Mouse (Mus musculus) lung, embryonic 14.5 days (tissue): Measurements from ENCODE around the gene Atp8a2. TPM values are rescaled to one million over a fixed set of nuclear protein-coding genes. Genes with fewer than 3 reads are reported as not detected.
A peak's percentile ranks its signal among the peaks of the same experiment; 100 is the strongest.

Source experiments
- ATAC-seq: fragments of 200-750 bp; cut with Nextera tagmentation; 2 replicates; pipeline ENCODE4 v1.8.0; 2017; ENCODE audit warnings: mild to moderate bottlenecking, moderate TSS enrichment, moderate library complexity; ENCODE audit not compliant: insufficient read depth
- DNase-seq: peaks from one replicate; pipeline ENCODE4 v3.0.0-alpha.2; 2015
- H3K27ac ChIP-seq: fragments of 300-500 bp; sonication (generic); 2 replicates; pipeline ENCODE4 v1.5.1; 2014; ENCODE audit warnings: low read depth, mild to moderate bottlenecking, moderate library complexity
- H3K27me3 ChIP-seq: fragments of 300-500 bp; sonication (generic); 2 replicates; pipeline ENCODE4 v1.6.1; 2014; ENCODE audit warnings: low read length, control low read depth; ENCODE audit not compliant: insufficient read depth
- H3K36me3 ChIP-seq: fragments of 300-500 bp; sonication (generic); 2 replicates; pipeline ENCODE4 v1.6.1; 2014; ENCODE audit warnings: control low read depth; ENCODE audit not compliant: insufficient read depth
- H3K4me1 ChIP-seq: fragments of 300-500 bp; sonication (generic); 2 replicates; pipeline ENCODE4 v1.6.1; 2014; ENCODE audit warnings: antibody characterized with exemption, control low read depth; ENCODE audit not compliant: insufficient read depth
- H3K4me2 ChIP-seq: fragments of 300-500 bp; sonication (generic); 2 replicates; pipeline ENCODE4 v1.6.1; 2014; ENCODE audit warnings: mild to moderate bottlenecking
- H3K4me3 ChIP-seq: fragments of 300-500 bp; sonication (generic); 2 replicates; pipeline ENCODE4 v1.5.1; 2014; ENCODE audit warnings: low read depth, low read length
- H3K9ac ChIP-seq: fragments of 300-500 bp; sonication (generic); 2 replicates; pipeline ENCODE4 v1.6.1; 2014
- H3K9me3 ChIP-seq: fragments of 300-500 bp; sonication (generic); 2 replicates; pipeline ENCODE4 v1.6.1; 2016; ENCODE audit warnings: low read depth, low read length, control low read depth
- CTCF ChIP-seq: IDR thresholded peaks from 2 replicates; pipeline ENCODE4 v1.5.1; 2016; ENCODE audit warnings: antibody characterized with exemption, low read depth
- WGBS: fragments of 180-500 bp; shearing (Covaris S2); extraction: QIAGEN DNeasy Blood & Tissue Kit; methylation state at CpG from one replicate; pipeline ENCODE4 v1.1.7; 2014; 5-methylcytosine and 5-hydroxymethylcytosine counted together
- polyA plus RNA-seq: library from polyadenylated mRNA; unstranded; fragments of >200 nt; fragmentation: Nextera tagmentation; extraction: Ambion mirVana; gene quantifications from 2 replicates; pipeline ENCODE4 v1.2.1, GENCODE M21; 2014

Atp8a2 gene
- polyA plus RNA-seq, 1 experiment from 2014 or later: 0.95 TPM

- H3K27ac ChIP-seq: no peak overlapping the region
- no peak for ATAC-seq
- no peak overlapping the region for H3K9ac ChIP-seq
- TF ChIP-seq CTCF: no peak
- no peaks in the 10 kb centered on the region for H3K36me3 ChIP-seq
- no peaks in the 10 kb centered on the region for H3K4me1 ChIP-seq
- no peak for DNase-seq
- 61% methylated on average over 12 of the region's 12 CpGs for WGBS
- no peaks in the 10 kb centered on the region for H3K27me3 ChIP-seq
- H3K9me3 ChIP-seq: no peaks in the 10 kb centered on the region
- H3K4me2 ChIP-seq: no peak overlapping the region
- H3K4me3 ChIP-seq: no peak overlapping the region
Observed at GRCm38 (mm10) chr14:59690954-59691353, 506.0 kb downstream of the Atp8a2 start.

GRCm38 (mm10) chr14:59689596-59689995, 507.4 kb downstream of the Atp8a2 start:
- Histone ChIP-seq H3K36me3 (no peaks in the 10 kb centered on the region), H3K9me3 (no peaks in the 10 kb centered on the region), H3K9ac (no peak overlapping the region), H3K4me1 (no peaks in the 10 kb centered on the region), H3K27ac (no peak overlapping the region), H3K4me3 (no peak overlapping the region), H3K4me2 (no peak overlapping the region), H3K27me3 (no peaks in the 10 kb centered on the region)
- 36% methylated on average over 4 of the region's 4 CpGs for WGBS
- ATAC-seq (peak; percentile 51; the same call in 1 of the 2 replicates), DNase-seq (peak; percentile 79)
- TF ChIP-seq CTCF: no peak

GRCm38 (mm10) chr14:59686229-59686628, 510.8 kb downstream of the Atp8a2 start:
- DNase-seq (no peak), ATAC-seq (no peak)
- Histone ChIP-seq H3K36me3 (no peaks in the 10 kb centered on the region), H3K4me3 (no peak overlapping the region), H3K4me1 (no peaks in the 10 kb centered on the region), H3K9ac (no peak overlapping the region), H3K9me3 (no peaks in the 10 kb centered on the region), H3K27me3 (no peaks in the 10 kb centered on the region), H3K27ac (no peak overlapping the region), H3K4me2 (no peak overlapping the region)
- 33% methylated on average over 5 of the region's 5 CpGs for WGBS
- TF ChIP-seq CTCF: no peak

- DNase-seq: no peak
- WGBS: 63% methylated on average over 8 of the region's 8 CpGs
- no peak overlapping the region for H3K4me3 ChIP-seq
- no peaks in the 10 kb centered on the region for H3K27me3 ChIP-seq
- no peak overlapping the region for H3K27ac ChIP-seq
- no peak overlapping the region for H3K9ac ChIP-seq
- H3K4me1 ChIP-seq: no peaks in the 10 kb centered on the region
- no peak for TF ChIP-seq CTCF
- H3K4me2 ChIP-seq: no peak overlapping the region
- ATAC-seq: no peak
- no peaks in the 10 kb centered on the region for H3K36me3 ChIP-seq
- H3K9me3 ChIP-seq: no peaks in the 10 kb centered on the region
Observed at GRCm38 (mm10) chr14:59685343-59685742, 511.6 kb downstream of the Atp8a2 start.

- no peaks in the 10 kb centered on the region for H3K9me3 ChIP-seq
- no peaks in the 10 kb centered on the region for H3K36me3 ChIP-seq
- 35% methylated on average over 4 of the region's 4 CpGs for WGBS
- no peaks in the 10 kb centered on the region for H3K27me3 ChIP-seq
- H3K27ac ChIP-seq: no peak overlapping the region
- TF ChIP-seq CTCF: no peak
- peak; percentile 55 for DNase-seq
- no peaks in the 10 kb centered on the region for H3K4me1 ChIP-seq
- no peak overlapping the region for H3K4me3 ChIP-seq
- H3K9ac ChIP-seq: no peak overlapping the region
- no peak overlapping the region for H3K4me2 ChIP-seq
- ATAC-seq: peak; percentile 79; the same call in 1 of the 2 replicates
Observed at GRCm38 (mm10) chr14:59681906-59682305, 515.1 kb downstream of the Atp8a2 start.

- H3K27ac ChIP-seq: no peak overlapping the region
- H3K9ac ChIP-seq: no peak overlapping the region
- WGBS: 57% methylated on average over 7 of the region's 7 CpGs
- no peaks in the 10 kb centered on the region for H3K9me3 ChIP-seq
- no peak overlapping the region for H3K4me3 ChIP-seq
- no peaks in the 10 kb centered on the region for H3K36me3 ChIP-seq
- TF ChIP-seq CTCF: no peak
- no peaks in the 10 kb centered on the region for H3K27me3 ChIP-seq
- ATAC-seq: no peak
- peaks cover 15% of the 10 kb centered on the region for H3K4me1 ChIP-seq
- DNase-seq: no peak
- H3K4me2 ChIP-seq: no peak overlapping the region
Observed at GRCm38 (mm10) chr14:59677598-59678003, 519.4 kb downstream of the Atp8a2 start.

GRCm38 (mm10) chr14:59675330-59675729, 521.6 kb downstream of the Atp8a2 start:
- TF ChIP-seq CTCF: no peak
- Histone ChIP-seq H3K9ac (no peak overlapping the region), H3K27me3 (no peaks in the 10 kb centered on the region), H3K36me3 (no peaks in the 10 kb centered on the region), H3K4me1 (peaks cover 15% of the 10 kb centered on the region), H3K27ac (no peak overlapping the region), H3K4me2 (no peak overlapping the region), H3K9me3 (no peaks in the 10 kb centered on the region), H3K4me3 (no peak overlapping the region)
- no peak for ATAC-seq
- WGBS: 45% methylated on average over 4 of the region's 4 CpGs
- DNase-seq: no peak

- TF ChIP-seq CTCF: no peak
- H3K27ac ChIP-seq: no peak overlapping the region
- no peak for DNase-seq
- ATAC-seq: no peak; the same call in 1 of the 2 replicates
- H3K27me3 ChIP-seq: no peaks in the 10 kb centered on the region
- H3K9me3 ChIP-seq: no peaks in the 10 kb centered on the region
- no peak overlapping the region for H3K9ac ChIP-seq
- no peak overlapping the region for H3K4me3 ChIP-seq
- no peaks in the 10 kb centered on the region for H3K36me3 ChIP-seq
- no peak overlapping the region for H3K4me2 ChIP-seq
- H3K4me1 ChIP-seq: peaks cover 15% of the 10 kb centered on the region
- 14% methylated on average over 8 of the region's 8 CpGs for WGBS
Observed at GRCm38 (mm10) chr14:59674556-59674955, 522.4 kb downstream of the Atp8a2 start.
